Mouse (Mus musculus) liver, embryonic 14.5 days (tissue): ENCODE data around the gene Snu13. TPM values are rescaled to one million over a fixed set of nuclear protein-coding genes. Genes with fewer than 3 reads are reported as not detected.

Experiments
- ATAC-seq: fragments of 200-750 bp; cut with Nextera tagmentation; 2 replicates; pipeline ENCODE4 v1.8.0; 2017; ENCODE audit warnings: moderate number of reproducible peaks, mild to moderate bottlenecking, moderate library complexity; ENCODE audit not compliant: insufficient read depth
- DNase-seq, 3 experiments: peaks; one replicate each; pipeline ENCODE4 v3.0.0-alpha.2; 2012 to 2013; ENCODE audit warnings: low read depth in 3 of 3, low spot score in 3 of 3
- H3K27ac ChIP-seq: fragments of 300-500 bp; sonication (generic); 2 replicates; pipeline ENCODE4 v1.5.1; 2014; ENCODE audit warnings: moderate library complexity, mild to moderate bottlenecking, control low read depth, inconsistent platforms
- H3K27me3 ChIP-seq: fragments of 300-500 bp; sonication (generic); 2 replicates; pipeline ENCODE4 v1.6.1; 2014; ENCODE audit warnings: mild to moderate bottlenecking, low read length, moderate library complexity; ENCODE audit not compliant: control insufficient read depth, insufficient read depth
- H3K36me3 ChIP-seq: fragments of 300-500 bp; sonication (generic); replicated peaks from 2 replicates; pipeline ENCODE4 v1.6.1; 2014; ENCODE audit warnings: low read depth; ENCODE audit not compliant: control insufficient read depth, insufficient read depth
- H3K4me1 ChIP-seq, 2 experiments: fragments of 200-500 bp in 1 of 2; fragments of 300-500 bp in 1 of 2; sonication (generic) in 1 of 2; replicated peaks; 2 replicates each; pipeline ENCODE4 v1.6.1; 2012 to 2014; ENCODE audit warnings: antibody characterized with exemption in 1 of 2, inconsistent platforms in 1 of 2, low read length in 1 of 2; ENCODE audit not compliant: control insufficient read depth in 2 of 2, insufficient read depth in 2 of 2
- H3K4me2 ChIP-seq: fragments of 300-500 bp; sonication (generic); 2 replicates; pipeline ENCODE4 v1.6.1; 2014; ENCODE audit warnings: low read depth, mild to moderate bottlenecking, control low read depth, moderate library complexity
- H3K4me3 ChIP-seq, 2 experiments: fragments of 200-500 bp in 1 of 2; fragments of 300-500 bp in 1 of 2; sonication (generic) in 1 of 2; 2 replicates each; pipeline ENCODE4 v1.5.1; 2012 to 2014; ENCODE audit warnings: low read depth in 2 of 2, low read length in 2 of 2, mild to moderate bottlenecking in 2 of 2, control low read depth in 1 of 2, inconsistent platforms in 1 of 2, moderate library complexity in 1 of 2; ENCODE audit not compliant: insufficient read depth in 1 of 2
- H3K9ac ChIP-seq: fragments of 300-500 bp; sonication (generic); replicated peaks from 2 replicates; pipeline ENCODE4 v1.6.1; 2014; ENCODE audit warnings: mild to moderate bottlenecking, control low read depth, moderate library complexity
- H3K9me3 ChIP-seq: fragments of 300-500 bp; sonication (generic); 2 replicates; pipeline ENCODE4 v1.6.1; 2016; ENCODE audit warnings: low read length, mixed read lengths; ENCODE audit not compliant: control insufficient read depth
- CTCF ChIP-seq: IDR thresholded peaks from 2 replicates; pipeline ENCODE4 v1.5.1; 2016; ENCODE audit warnings: antibody characterized with exemption, low read depth, control low read depth
- EP300 ChIP-seq: IDR thresholded peaks from 2 replicates; pipeline ENCODE4 v1.6.1; 2016; ENCODE audit warnings: antibody characterized with exemption, low read depth
- WGBS: fragments of 180-500 bp; shearing (Covaris S2); extraction: QIAGEN DNeasy Blood & Tissue Kit; methylation state at CpG from one replicate; pipeline ENCODE4 v1.1.7; 2014; ENCODE audit not compliant: insufficient replicate concordance; 5-methylcytosine and 5-hydroxymethylcytosine counted together
- polyA plus RNA-seq, 2 experiments: library from polyadenylated mRNA; depleted of rRNA in 1 of 2; stranded (reverse) in 1 of 2; unstranded in 1 of 2; fragments of >200 nt; fragmentation: Nextera tagmentation in 1 of 2; extraction: Ambion mirVana in 1 of 2; gene quantifications; 2 replicates each; pipeline versions ENCODE4 v1.2.1 to v1.2.3; 2012 to 2014

The Snu13 gene
- polyA plus RNA-seq, 2 experiments: 83.1 to 187 TPM

GRCm38 (mm10) chr15:82044166-82044784 is 3.1 kb downstream of the Snu13 start:
- Histone ChIP-seq H3K4me2 (peak overlapping the region; percentile 8; the same call in 1 of the 2 replicates), H3K9ac (no peak overlapping the region), H3K4me3 (no peak overlapping the region), H3K9me3 (no peaks in the 10 kb centered on the region), H3K36me3 (peaks cover 30% of the 10 kb centered on the region), H3K27me3 (no peaks in the 10 kb centered on the region), H3K4me1 (peaks cover 10 to 13% of the 10 kb centered on the region in 2 experiments), H3K27ac (no peak overlapping the region)
- DNase-seq: peak in 1 of 3 experiments; percentile 14
- ATAC-seq: no peak
- TF ChIP-seq CTCF (peak; percentile 36; the same call in 1 of the 2 replicates), EP300 (no peak)
- 90% methylated on average over 7 of the region's 7 CpGs for WGBS

- peak; percentile 46; the same call in 1 of the 2 replicates for ATAC-seq
- 88% methylated on average over 1 of the region's 1 CpGs for WGBS
- no peaks in the 10 kb centered on the region for H3K9me3 ChIP-seq
- H3K4me2 ChIP-seq: no peak overlapping the region
- H3K4me3 ChIP-seq: no peak overlapping the region
- TF ChIP-seq CTCF: peak; percentile 83
- TF ChIP-seq EP300: no peak
- DNase-seq: peak in 2 of 3 experiments; percentile 35 to 39
- no peak overlapping the region for H3K27ac ChIP-seq
- peaks cover 2 to 6% of the 10 kb centered on the region in 2 experiments for H3K4me1 ChIP-seq
- peaks cover 48% of the 10 kb centered on the region for H3K36me3 ChIP-seq
- no peaks in the 10 kb centered on the region for H3K27me3 ChIP-seq
- no peak overlapping the region for H3K9ac ChIP-seq
Observed at GRCm38 (mm10) chr15:82040650-82041049, 6.7 kb downstream of the Snu13 start.

- peaks cover 50% of the 10 kb centered on the region for H3K36me3 ChIP-seq
- ATAC-seq: no peak
- H3K4me2 ChIP-seq: no peak overlapping the region
- no peaks in the 10 kb centered on the region for H3K4me1 ChIP-seq
- no peak overlapping the region for H3K9ac ChIP-seq
- TF ChIP-seq EP300 (no peak), CTCF (peak; percentile 44)
- no peak overlapping the region for H3K27ac ChIP-seq
- no peak overlapping the region for H3K4me3 ChIP-seq
- DNase-seq: peak in 1 of 3 experiments; percentile 27
- H3K9me3 ChIP-seq: no peaks in the 10 kb centered on the region
- no peaks in the 10 kb centered on the region for H3K27me3 ChIP-seq
- WGBS: 65% methylated on average over 12 of the region's 12 CpGs
Observed at GRCm38 (mm10) chr15:82035904-82036689, 11.3 kb downstream of the Snu13 start.

GRCm38 (mm10) chr15:82033762-82034161 is 13.6 kb downstream of the Snu13 start, which contains the start of gene Desi1:
Desi1 (minus strand) TSS chr15:82033862.
- no peaks in the 10 kb centered on the region for H3K4me1 ChIP-seq
- WGBS: 80% methylated on average over 4 of the region's 4 CpGs
- no peak within 1 kb of the TSS for H3K4me3 ChIP-seq
- H3K27me3 ChIP-seq: no peaks in the 10 kb centered on the region
- no peaks in the 10 kb centered on the region for H3K9me3 ChIP-seq
- no peak within 1 kb of the TSS for H3K4me2 ChIP-seq
- ATAC-seq: no peak
- DNase-seq: no peak
- H3K27ac ChIP-seq: no peak within 1 kb of the TSS
- TF ChIP-seq EP300 (no peak), CTCF (no peak)
- H3K9ac ChIP-seq: no peak within 1 kb of the TSS
- peaks cover 52% of the 10 kb centered on the region for H3K36me3 ChIP-seq

GRCm38 (mm10) chr15:82032386-82032785 is 15.0 kb downstream of the Snu13 start:
- Histone ChIP-seq H3K27ac (no peak overlapping the region), H3K27me3 (no peaks in the 10 kb centered on the region), H3K4me1 (no peaks in the 10 kb centered on the region), H3K4me3 (no peak overlapping the region), H3K9ac (no peak overlapping the region), H3K4me2 (no peak overlapping the region), H3K9me3 (no peaks in the 10 kb centered on the region), H3K36me3 (peaks cover 45% of the 10 kb centered on the region)
- no peak for ATAC-seq
- TF ChIP-seq CTCF (no peak), EP300 (no peak)
- no peak for DNase-seq
- 77% methylated on average over 7 of the region's 7 CpGs for WGBS
